Mouse (Mus musculus) heart, adult 9 months (tissue): ENCODE measurements around the gene Vmn1r3.
A peak's percentile ranks its signal among the peaks of the same experiment; 100 is the strongest.
"Not testable (repeated sequence)": the region's sequence is repeated elsewhere in the genome, so short reads cannot be mapped to it uniquely, and the experiment has no call there.

Experiments
- DNase-seq, 2 experiments: peaks; one replicate each; pipeline ENCODE4 v3.0.0; 2022; ENCODE audit warnings: low spot score in 2 of 2

The Vmn1r3 gene

GRCm38 (mm10) chr4:3185258-3185657, at the start of gene Vmn1r3:
Gene Vmn1r3, minus strand, starts transcription at chr4:3185358.
- DNase-seq = not testable (repeated sequence)

GRCm38 (mm10) chr4:3232053-3232452, 46.9 kb upstream of the Vmn1r3 start:
- DNase-seq = peak; percentile 76 to 90

DNA sequence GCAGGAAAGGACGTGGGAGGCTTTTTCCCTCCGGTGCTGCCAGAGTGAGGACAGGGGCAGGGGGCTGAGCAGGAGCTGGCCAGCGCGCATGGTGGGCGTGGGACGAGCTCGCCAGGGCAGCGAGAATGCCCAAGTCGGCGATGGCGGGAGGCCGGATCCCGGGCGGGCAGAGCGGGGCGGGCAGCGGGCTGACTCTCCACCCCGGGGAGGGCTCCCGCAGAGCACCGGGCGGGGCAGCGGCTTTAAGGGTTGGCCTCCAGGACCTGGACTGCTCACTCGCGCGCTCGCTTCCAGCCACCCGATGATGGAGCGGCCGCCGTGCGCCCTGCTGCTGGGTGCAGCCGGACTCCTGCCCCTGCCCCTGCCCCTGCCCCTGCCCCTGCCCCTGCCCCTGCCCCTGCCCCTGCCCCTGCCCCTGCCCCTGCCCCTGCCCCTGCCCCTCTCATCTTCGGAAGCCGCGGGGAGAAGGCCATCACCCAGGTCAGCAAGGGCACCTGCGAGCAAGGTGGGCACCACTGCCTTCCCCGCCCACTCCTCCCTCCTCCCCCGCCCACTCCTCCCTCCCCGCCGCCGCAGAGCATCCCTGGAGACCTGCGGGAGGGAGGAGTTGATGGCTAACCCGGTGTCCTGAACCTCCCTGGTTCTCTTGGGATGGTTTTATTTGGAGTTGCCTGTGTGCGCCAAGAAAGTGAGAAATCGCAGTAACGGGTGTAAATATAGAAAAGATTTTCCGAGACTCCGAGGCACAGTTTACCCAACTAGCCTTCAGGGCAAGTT, 45.9 kb upstream of the Vmn1r3 start:
- peak; percentile 53 to 61 for DNase-seq

DNA sequence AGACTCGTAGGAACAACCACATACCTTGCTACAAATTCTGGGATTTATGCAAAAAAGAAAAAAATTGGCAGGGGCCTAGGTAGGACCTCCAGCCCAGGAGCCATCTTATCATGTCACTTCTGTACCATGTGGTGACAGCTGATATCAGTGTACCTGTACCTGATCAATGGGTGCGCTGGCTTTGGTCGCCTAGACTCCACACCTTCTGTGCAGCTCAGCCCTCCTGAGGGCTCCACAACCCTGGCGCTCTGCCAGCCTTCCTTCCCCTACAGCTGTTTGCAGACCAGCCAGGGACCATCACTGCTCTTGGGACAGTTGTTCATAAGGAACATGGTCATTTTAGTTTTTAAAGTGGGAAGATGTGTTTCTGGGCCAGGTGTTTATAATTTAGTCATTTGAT, 44.4 kb upstream of the Vmn1r3 start:
- DNase-seq = peak in 1 of 2 experiments; percentile 53

DNA sequence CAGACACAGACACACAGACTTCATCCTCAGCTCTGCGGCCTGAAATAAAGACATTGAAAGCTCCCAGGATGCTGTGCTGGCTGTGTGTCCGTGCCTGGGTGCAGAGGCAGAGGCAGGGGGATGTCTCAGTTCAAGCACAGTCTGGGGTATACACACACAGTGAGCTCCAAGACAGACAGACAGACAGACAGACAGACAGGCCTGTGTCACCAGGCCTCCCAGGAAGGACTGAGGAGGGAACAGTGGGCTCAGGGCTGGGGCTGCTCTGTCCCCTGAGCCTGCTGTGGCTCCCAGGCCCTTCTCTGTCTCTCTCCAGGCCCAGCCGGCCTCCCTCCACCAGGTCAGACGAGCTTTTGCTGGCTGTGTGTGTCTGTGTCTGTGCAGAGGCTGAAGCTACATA, 43.3 kb upstream of the Vmn1r3 start:
- DNase-seq = no peak

GRCm38 (mm10) chr4:3227751-3228150, 42.6 kb upstream of the Vmn1r3 start:
- no peak for DNase-seq

DNA sequence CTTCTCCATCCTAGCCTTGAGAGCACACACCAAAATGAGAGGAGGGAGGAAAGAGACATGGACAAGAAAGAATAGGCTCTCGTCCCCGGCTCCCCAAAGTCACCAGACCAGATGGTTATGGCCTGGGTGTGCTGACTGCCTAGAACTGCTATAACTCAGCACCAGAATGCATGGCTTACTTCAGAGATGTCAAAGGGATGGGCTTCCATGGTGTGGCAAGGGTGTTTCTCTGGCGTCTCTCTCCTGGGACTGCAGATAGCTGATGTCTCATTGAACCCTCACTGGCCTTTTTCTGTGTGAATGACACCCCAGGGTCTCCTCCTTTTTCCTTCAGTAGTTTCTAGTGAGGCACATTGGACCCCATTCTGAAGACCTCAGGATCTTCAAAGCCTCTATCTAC, 41.3 kb upstream of the Vmn1r3 start:
- no peak for DNase-seq

DNA sequence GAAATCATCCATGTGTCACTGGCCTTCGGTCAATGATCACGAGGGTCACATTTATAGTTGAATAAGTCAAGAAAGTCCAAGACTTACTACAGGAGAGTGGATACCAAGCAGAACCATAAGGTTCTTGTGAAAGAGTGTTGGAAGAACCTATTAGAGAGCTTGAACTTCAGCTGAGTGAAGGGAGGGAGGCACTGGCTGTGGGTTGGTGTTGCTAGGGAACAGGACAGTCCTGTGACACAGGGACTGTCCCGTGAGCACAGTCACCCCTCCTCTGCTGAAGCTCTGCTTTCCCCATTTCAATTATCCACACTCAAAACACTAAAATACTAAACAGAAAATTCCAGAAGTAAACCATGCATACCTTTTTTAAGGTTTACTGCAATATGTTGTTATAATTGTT, 40.3 kb upstream of the Vmn1r3 start:
- DNase-seq = not testable (repeated sequence)

DNA sequence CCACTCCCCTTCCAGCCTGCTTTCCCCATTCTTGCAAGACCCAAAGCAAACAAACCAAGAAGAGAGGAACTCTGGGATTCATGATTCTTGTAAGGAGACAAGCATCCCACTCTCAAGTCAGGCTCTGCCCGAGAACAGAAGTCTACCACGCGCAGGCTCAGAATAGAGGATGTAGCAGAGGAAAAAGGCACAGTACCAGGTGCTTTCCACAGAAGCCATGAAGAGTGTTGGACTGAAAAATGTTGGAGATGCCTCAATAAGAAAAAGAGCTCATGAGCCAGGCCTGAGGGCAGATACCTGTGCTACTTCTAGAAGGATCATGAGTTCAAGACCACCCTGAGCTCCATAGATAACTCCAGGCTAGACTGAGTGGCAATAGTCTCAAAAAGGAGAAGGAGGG, 39.7 kb upstream of the Vmn1r3 start:
- DNase-seq = not testable (repeated sequence)

- DNase-seq = not testable (repeated sequence)
These were observed 38.5 kb upstream of the Vmn1r3 start for GRCm38 (mm10) chr4:3223483-3224209.

DNA sequence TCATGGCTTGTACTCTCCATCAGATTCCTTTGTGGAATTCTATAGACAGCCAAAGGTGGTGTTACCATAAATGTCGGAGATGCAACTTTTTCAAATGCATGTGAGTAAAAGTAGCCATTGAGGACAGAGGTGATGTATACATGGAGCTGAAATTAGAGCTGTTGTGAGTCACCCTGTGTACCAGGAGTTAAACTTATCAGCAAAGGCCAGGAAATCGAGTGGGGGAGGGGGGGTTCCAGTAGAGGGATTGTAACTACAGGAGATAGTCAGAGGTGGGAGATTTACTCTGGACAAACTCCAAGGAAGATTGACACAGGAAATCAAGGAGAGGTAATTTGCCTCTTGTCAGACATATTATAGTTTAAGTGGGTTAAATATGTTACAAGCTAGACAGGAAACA, 31.2 kb upstream of the Vmn1r3 start:
- DNase-seq = not testable (repeated sequence)

GRCm38 (mm10) chr4:3213349-3213748, 28.2 kb upstream of the Vmn1r3 start:
- DNase-seq = not testable (repeated sequence)

DNA sequence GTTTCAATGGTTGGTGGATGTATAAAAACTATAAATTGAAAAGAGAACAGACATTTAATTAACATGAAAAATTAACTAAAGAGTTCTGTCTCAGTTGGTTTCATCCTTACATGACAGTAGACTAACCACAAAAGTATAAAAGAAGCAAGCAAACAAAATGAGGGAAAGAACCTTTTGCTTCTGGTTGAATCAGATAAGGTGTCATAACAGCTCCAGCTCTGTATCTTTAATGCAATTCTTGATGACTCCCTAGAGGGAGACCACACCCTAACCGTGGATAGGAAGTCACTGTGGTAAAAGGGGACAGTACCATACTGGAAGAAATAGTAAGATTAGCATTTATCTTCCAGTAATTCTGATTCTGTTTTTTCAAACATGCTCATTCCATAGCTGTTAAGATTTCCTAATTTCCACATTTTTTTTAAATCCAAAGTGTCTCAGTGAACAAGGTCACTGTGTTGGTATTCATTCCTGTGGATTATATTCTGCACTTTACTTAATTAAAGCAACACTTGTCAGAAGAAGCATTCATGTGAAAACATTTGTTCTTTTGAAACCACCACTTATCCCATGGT, 24.6 kb upstream of the Vmn1r3 start:
- DNase-seq = not testable (repeated sequence)

GRCm38 (mm10) chr4:3176746-3177490, 8.2 kb downstream of the Vmn1r3 start:
- DNase-seq = not testable (repeated sequence)

GRCm38 (mm10) chr4:3176195-3176594, 9.0 kb downstream of the Vmn1r3 start:
- not testable (repeated sequence) for DNase-seq

- DNase-seq = not testable (repeated sequence)
These were observed 9.4 kb downstream of the Vmn1r3 start for GRCm38 (mm10) chr4:3175756-3176155.

- not testable (repeated sequence) for DNase-seq
These were observed 10.6 kb downstream of the Vmn1r3 start for GRCm38 (mm10) chr4:3174586-3174985.

DNA sequence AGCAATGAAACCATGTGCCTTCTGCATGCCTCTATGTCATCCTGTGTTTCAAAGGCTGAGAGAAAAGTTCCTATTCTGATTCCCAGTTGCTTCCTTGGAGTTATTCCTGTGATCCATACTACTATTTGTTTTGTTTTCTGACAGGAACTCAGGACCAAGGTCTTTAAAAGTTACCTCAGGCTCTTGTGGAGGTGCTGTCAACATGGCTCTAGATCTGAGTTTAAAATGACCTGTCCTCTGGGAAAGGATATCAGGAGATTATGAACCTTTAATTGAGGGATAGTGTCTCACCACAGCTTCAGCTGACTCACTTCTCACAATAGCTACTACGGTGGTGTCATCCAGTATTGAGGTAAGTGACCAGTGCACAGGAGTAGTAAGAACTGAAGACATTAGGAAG, 18.1 kb downstream of the Vmn1r3 start, which contains the start of gene Vmn1r2:
TSS of gene Vmn1r2 (plus strand) at position 301 of the 400 bp plus-strand sequence.
- DNase-seq = not testable (repeated sequence)

DNA sequence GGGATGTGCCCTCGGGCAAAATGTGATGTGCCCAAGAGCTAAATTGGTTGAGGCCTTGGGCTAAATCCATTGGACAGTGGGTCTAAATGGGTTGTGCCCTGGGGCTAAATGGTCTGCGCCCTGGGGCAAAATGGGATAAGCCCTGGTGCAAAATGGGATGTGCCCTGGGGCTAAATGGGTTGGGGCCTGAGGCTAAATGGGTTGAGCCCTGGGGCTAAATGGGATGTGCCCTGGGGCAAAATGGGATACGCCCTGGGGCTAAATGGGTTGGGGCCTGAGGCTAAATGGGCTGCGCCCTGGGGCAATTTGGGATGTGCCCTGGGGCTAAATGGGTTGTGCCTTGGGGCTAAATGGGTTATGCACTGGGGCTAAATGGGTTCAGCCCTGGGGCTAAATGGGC, 20.1 kb downstream of the Vmn1r3 start:
- no peak for DNase-seq

DNA sequence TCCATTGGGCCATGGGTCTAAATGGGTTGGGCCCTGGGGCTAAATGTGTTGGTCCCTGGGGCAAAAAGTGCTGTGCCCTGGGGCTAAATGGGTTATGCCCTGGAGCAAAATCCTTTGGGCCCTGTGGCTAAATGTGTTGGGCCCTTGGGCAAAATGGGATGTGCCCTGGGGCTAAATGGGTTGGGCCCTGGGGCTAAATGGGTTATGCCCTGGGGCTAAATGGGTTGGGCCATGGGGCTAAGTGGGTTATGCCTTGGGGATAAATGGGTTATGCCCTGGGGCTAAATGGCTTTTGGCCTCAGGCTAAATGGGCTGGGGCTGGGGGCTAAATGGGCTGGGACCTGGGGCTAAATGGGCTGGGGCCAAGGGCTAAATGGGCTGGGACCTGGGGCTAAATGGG, 20.7 kb downstream of the Vmn1r3 start:
- not testable (repeated sequence) for DNase-seq

GRCm38 (mm10) chr4:3153320-3153719, 31.8 kb downstream of the Vmn1r3 start:
- peak; percentile 2 to 3 for DNase-seq

DNA sequence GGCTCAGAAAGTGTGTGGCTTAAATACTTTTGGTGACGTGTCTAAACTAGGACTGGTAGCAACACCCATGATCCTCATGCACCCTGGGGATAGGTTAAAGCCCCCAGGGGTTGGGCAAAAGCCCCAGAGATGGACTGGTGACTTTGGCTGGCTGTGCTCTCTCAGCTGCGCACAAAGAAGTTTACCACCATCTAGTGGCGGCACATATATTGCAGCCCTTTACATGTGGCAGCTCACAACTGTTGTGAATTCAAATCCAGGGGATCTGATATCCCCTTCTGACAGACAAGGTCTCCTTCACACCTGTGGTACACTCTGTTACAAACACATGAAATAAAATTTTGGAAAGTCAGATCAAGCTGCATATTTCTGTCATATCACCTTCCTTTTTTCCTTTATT, 37.2 kb downstream of the Vmn1r3 start:
- not testable (repeated sequence) for DNase-seq
